In the genomic region with DNA sequence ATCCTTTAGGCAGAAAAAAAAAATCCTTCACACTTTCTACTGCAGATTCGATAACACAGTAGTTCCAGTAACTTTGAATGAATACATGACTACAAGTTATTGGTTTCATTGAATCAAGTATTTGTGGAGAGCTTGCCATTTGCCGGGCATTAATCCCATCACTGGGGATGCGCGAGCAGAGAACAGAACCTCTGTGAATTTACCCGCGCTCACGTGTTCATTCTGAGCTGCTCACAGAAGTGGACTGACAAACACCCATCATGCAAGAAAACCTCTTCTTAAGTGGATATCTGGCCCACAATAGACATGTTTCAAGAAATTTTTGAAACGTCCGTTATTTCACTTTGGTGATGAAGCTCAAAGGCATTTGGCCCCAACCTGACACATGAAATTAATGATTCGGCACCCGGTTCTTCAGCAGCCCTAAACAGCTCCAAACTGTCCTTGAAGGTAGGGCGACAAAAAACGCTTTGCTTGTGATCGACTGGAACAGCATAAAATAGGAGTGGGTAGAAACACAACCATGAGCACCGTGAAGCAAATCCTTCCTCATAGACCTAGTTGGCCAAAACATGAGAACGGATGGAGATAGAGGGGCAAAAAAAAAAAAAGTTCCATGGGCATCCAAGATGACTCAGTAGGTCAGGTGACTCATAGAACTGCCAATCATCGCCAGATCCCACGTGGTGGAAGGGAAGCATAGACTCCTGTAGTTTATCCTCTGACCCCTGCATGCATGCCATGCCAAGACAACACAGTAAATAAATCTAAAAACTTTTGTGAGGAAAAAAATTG, we compare ENCODE assay signal across 8 mouse cellular contexts. TPM values are rescaled to one million over a fixed set of nuclear protein-coding genes. Genes with fewer than 3 reads are reported as not detected.
DNase-seq lines count a peak whose midpoint lies in the region; ATAC-seq and TF ChIP-seq lines count a peak whose summit lies in the region.

No protein-coding gene starts in this region.

- peaks cover 17% of the 10 kb centered on the region for H3K27me3 ChIP-seq in C2C12 (ENCODE audit: control insufficient read depth, insufficient read depth, insufficient read length)
- H3K27me3 ChIP-seq in midbrain, postnatal 0 days (ENCODE audit: insufficient read depth, low read length) = no peaks in the 10 kb centered on the region

- H3K4me1 ChIP-seq in midbrain, postnatal 0 days (ENCODE audit: insufficient read depth, low read length) = peaks cover 16% of the 10 kb centered on the region

- H3K9me3 ChIP-seq in midbrain, postnatal 0 days (ENCODE audit: low read length) = no peaks in the 10 kb centered on the region

- peak overlapping the region; percentile 78; the same call in 1 of the 2 replicates for H3K9ac ChIP-seq in midbrain, postnatal 0 days (replicated peaks; ENCODE audit: low read length, poor library complexity, severe bottlenecking)

- no peaks in the 10 kb centered on the region for H3K79me2 ChIP-seq in C2C12 (ENCODE audit: control insufficient read depth, insufficient read depth)

- no peak for ATAC-seq in midbrain, postnatal 0 days (ENCODE audit: low FRiP score)

- H3K4me2 ChIP-seq in midbrain, postnatal 0 days (ENCODE audit: low read depth, low read length, poor library complexity, severe bottlenecking) = peak overlapping the region; percentile 72

- peak overlapping the region; percentile 84 for H3K27ac ChIP-seq in midbrain, postnatal 0 days (ENCODE audit: low read depth, low read length)

- H3K36me3 ChIP-seq in C2C12 (ENCODE audit: control insufficient read depth, insufficient read depth) = no peaks in the 10 kb centered on the region
- H3K36me3 ChIP-seq in midbrain, postnatal 0 days (ENCODE audit: insufficient read depth, low read length) = no peaks in the 10 kb centered on the region

- WGBS in midbrain, postnatal 0 days = 58% methylated on average over 18 of the region's 18 CpGs

- no peak for TF ChIP-seq CTCF in C2C12 (IDR thresholded peaks at IDR 0.05; ENCODE audit: control insufficient read depth, insufficient read depth, insufficient read length)
- TF ChIP-seq CTCF in midbrain, postnatal 0 days (IDR thresholded peaks at IDR 0.05) = no peak

- H3K4me3 ChIP-seq in C2C12 (ENCODE audit: insufficient read depth, poor library complexity, severe bottlenecking) = no peak overlapping the region
- peak overlapping the region; percentile 70 for H3K4me3 ChIP-seq in midbrain, postnatal 0 days (ENCODE audit: low read depth, low read length)

- no peaks in the 10 kb centered on the region for H3K79me3 ChIP-seq in C2C12 (ENCODE audit: low read depth)

- no peak overlapping the region for H3ac ChIP-seq in C2C12 (ENCODE audit: control insufficient read depth, insufficient read length, low read depth)

- peak; percentile 87 for DNase-seq in 3T3-L1 (ENCODE audit: low read depth, low spot score)
- peak; percentile 53 to 62 for DNase-seq in cerebellum, postnatal 36 days
- peak; percentile 22 for DNase-seq in induced T-regulatory cell, adult 2 months (ENCODE audit: low read depth)
- DNase-seq in midbrain, postnatal 0 days (ENCODE audit: low spot score) = no peak
- DNase-seq in urinary bladder, postnatal 14 days (ENCODE audit: low spot score) = no peak
- no peak for DNase-seq in right cerebral cortex, postnatal 36 days (ENCODE audit: low spot score in 2 of 2)
- DNase-seq in right cerebral cortex, postnatal 14 days = no peak

TF ChIP-seq in C2C12, 6 proteins besides CTCF, POLR2A, EP300 and RAD21:
- TF ChIP-seq USF1 (IDR thresholded peaks at IDR 0.05; ENCODE audit: low read depth) (peak; percentile 63), FOSL1 (IDR thresholded peaks at IDR 0.05; ENCODE audit: insufficient read depth, low read length, poor library complexity, severe bottlenecking) (no peak)
TF ChIP-seq in C2C12: peak in this region for 1.

RNA-seq across cellular contexts. Expression of a gene that starts 0.7 kb away (rescaled TPM):
- 0.80 TPM for polyA plus RNA-seq in C2C12 (2012; fragmentation: generic; extraction: Trizol)
- 158 and 162 TPM in 2 replicates for total RNA-seq in midbrain, postnatal 0 days (2014; rRNA removed)
- polyA plus RNA-seq in midbrain, postnatal 0 days (2015; fragmentation: Nextera tagmentation; extraction: Ambion mirVana) = 61.8 and 71.6 TPM in 2 replicates

Comparison
In these comparisons a context has a peak if more than half of its experiments do, and no peak if none do; other contexts are left out.
1. DNase-seq: peak in 3T3-L1 (single experiment), cerebellum, postnatal 36 days (2 of 2) and induced T-regulatory cell, adult 2 months (single experiment); none in midbrain, postnatal 0 days (single experiment), urinary bladder, postnatal 14 days (single experiment), right cerebral cortex, postnatal 36 days (0 of 2) and right cerebral cortex, postnatal 14 days (single experiment).
2. RNA of a gene that starts 0.7 kb away (polyA plus RNA-seq): 61.8 to 71.6 TPM in midbrain, postnatal 0 days; 0.80 TPM in C2C12 (single experiment); every median in the first group is over 10 times any median in the second.